Mouse (Mus musculus): ENCODE results near the gene Insrr. TPM values are rescaled to one million over a fixed set of nuclear protein-coding genes. Genes with fewer than 3 reads are reported as not detected.

The Insrr gene
- polyA plus RNA-seq, 1 experiment from 2014 or later: 1.5 TPM

DNA sequence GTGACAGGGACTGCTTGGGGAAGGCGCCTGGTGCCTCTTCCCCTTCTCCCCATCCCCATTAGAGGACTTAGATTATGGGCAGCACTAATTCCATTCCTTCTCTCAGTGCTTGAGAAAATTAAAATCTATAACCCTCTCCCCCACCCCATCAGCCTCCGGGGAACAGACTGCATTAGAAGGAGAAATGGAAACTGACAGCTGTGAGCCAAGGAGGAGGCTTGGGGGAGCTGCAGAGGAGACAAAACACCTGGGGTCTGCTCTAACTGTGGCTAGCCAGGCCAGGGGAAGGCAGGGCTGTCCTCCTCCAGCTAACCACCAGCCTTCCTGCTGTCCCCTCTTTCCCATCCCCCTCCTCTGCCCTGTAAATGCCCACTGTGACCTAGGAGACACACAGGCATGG, 17.7 kb upstream of the Insrr start:
- Histone ChIP-seq H3K4me1 (peaks cover 19% of the 10 kb centered on the region), H3K36me3 (no peaks in the 10 kb centered on the region), H3K27me3 (peaks cover 39% of the 10 kb centered on the region), H3K4me2 (no peak overlapping the region), H3K9me3 (replicated peaks) (no peaks in the 10 kb centered on the region), H3K4me3 (replicated peaks) (no peak overlapping the region), H3K9ac (no peak overlapping the region), H3K27ac (no peak overlapping the region)
- no peak for ATAC-seq (replicated peaks; ENCODE audit: low FRiP score)
- WGBS: 25% methylated on average over 2 of the region's 2 CpGs

DNA sequence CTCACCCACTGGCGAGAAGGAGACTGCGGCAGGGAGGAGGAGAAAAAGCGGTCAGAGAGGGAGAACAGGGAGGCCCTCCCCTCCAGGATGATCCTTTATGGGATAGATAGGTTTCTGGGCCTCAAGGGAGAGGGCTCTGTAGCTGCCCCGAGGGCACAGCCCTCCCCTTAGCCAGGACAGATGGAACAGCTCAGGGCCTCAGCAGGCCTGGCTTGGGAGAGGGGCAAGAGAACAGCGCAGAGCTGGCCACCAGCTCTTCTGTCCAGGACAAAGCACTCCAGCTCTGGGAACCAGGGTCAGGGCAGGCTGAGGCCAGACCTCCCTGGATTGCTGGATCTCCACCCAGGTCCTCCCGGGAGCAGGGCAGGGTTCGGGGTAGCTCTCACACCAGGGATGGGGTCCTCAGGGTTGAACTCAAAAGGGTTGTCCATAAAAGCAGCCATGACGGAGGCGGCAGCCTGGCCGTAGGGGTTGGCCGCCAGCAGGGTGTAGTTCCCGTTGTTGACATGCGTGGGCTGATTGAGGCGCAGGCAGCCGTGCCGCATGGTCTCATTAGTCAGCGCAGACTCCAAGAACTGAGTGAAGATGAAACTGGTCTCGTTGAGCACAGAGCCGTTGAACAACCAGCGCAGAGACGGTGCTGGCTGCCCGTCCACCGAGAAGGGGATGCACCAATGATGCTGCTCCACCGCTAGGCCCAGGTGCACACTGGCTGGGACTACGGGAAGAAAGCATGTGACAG, 13.3 kb upstream of the Insrr start:
- Histone ChIP-seq H3K4me1 (peaks cover 18% of the 10 kb centered on the region), H3K9ac (no peak overlapping the region), H3K9me3 (replicated peaks) (no peaks in the 10 kb centered on the region), H3K36me3 (no peaks in the 10 kb centered on the region), H3K27me3 (peaks cover 17% of the 10 kb centered on the region), H3K4me3 (replicated peaks) (no peak overlapping the region), H3K27ac (peak overlapping the region; percentile 30), H3K4me2 (peak overlapping the region; percentile 0; the same call in 1 of the 2 replicates)
- peak; percentile 50 for ATAC-seq (replicated peaks; ENCODE audit: low FRiP score)
- 71% methylated on average over 25 of the region's 25 CpGs for WGBS

DNA sequence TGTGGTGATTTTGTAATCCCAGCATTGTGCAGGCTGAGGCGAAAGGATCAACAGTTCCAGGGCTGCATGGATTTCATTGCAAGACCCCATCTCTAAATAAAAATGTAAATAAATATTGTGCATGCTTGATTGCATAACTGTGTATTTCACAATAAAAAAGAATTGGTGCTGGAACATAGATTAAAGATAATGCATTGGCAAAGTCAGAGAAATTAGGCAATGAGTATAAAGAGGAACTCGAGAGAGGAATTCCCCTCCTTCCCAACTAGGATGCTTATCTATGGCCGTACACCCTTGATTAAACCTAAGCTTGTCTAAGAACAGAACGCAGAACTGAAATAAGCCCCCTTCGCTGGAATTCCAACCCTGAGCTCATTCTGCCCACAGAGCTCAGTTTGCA, 11.6 kb upstream of the Insrr start:
- Histone ChIP-seq H3K4me3 (replicated peaks) (no peak overlapping the region), H3K27me3 (0 out of 2 replicates have a peak, but pooled peaks cover under 1% of the 10 kb centered on the region), H3K27ac (0 out of 2 replicates have a peak overlapping the region, but pooled peaks have one; percentile 8), H3K9ac (no peak overlapping the region), H3K9me3 (replicated peaks) (no peaks in the 10 kb centered on the region), H3K4me2 (no peak overlapping the region), H3K4me1 (peaks cover 18% of the 10 kb centered on the region), H3K36me3 (no peaks in the 10 kb centered on the region)
- no peak for ATAC-seq (replicated peaks; ENCODE audit: low FRiP score)
- WGBS: 62% methylated on average over 5 of the region's 5 CpGs

DNA sequence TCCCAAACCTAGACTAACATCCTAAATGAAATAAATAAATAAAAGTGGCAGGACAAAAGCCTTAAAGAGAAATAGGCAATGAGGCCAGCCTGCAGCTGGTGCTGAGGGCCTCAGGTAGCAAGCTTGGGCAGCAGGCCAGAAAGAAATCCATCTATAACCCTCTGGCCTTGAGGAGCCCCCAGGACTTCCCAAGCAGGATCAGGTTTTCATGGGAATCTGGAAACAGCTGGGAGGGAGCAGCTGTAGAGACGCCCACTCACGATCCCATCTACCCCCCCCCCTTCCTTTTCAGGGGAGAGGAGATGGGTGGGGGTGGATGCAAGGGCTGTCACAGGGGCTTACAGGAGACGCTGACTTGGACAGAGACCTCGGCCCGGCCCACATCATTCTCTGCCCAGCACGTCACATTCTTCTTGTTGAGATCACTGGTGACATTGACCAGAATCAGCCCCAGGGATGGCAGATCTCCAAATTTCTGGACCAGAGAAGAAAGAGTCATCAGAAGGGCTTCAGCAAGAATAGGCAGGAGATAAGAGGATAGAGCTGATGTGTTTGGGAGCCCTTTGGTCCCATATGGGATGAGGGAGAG, 11.0 kb upstream of the Insrr start:
- 31% methylated on average over 6 of the region's 6 CpGs for WGBS
- H3K27ac ChIP-seq: 0 out of 2 replicates have a peak overlapping the region, but pooled peaks have one; percentile 8
- no peak overlapping the region for H3K9ac ChIP-seq
- H3K27me3 ChIP-seq: peaks cover 2% of the 10 kb centered on the region
- peaks cover 19% of the 10 kb centered on the region for H3K4me1 ChIP-seq
- H3K9me3 ChIP-seq (replicated peaks): no peaks in the 10 kb centered on the region
- H3K4me2 ChIP-seq: no peak overlapping the region
- no peaks in the 10 kb centered on the region for H3K36me3 ChIP-seq
- no peak; the same call in 1 of the 2 replicates for ATAC-seq (replicated peaks; ENCODE audit: low FRiP score)
- no peak overlapping the region for H3K4me3 ChIP-seq (replicated peaks)

DNA sequence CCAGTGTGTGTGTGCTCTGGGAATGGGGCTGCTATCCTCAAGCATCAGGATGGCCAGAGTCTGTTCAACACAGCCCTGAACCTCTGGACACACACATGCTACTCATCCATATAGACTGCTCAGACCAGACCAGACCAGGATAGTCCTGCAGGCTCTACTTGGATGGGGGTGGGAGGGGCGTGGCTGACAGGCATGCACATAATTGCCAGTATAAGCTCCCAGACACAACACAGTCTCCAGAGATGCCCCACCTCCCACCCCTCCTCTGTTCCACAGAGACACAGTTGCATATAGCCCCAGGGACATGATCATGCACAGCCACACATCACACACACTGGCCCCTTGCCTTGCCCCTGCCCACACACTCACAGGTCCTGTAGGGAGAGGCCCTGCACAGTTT, 7.5 kb upstream of the Insrr start:
- Histone ChIP-seq H3K4me2 (no peak overlapping the region), H3K36me3 (no peaks in the 10 kb centered on the region), H3K9me3 (replicated peaks) (no peaks in the 10 kb centered on the region), H3K9ac (no peak overlapping the region), H3K4me3 (replicated peaks) (no peak overlapping the region), H3K4me1 (peaks cover 22% of the 10 kb centered on the region), H3K27ac (no peak overlapping the region), H3K27me3 (peaks cover 37% of the 10 kb centered on the region)
- 0 out of 2 replicates have a peak, but pooled peaks have one; percentile 26 for ATAC-seq (replicated peaks; ENCODE audit: low FRiP score)
- WGBS: 60% methylated on average over 1 of the region's 1 CpGs

DNA sequence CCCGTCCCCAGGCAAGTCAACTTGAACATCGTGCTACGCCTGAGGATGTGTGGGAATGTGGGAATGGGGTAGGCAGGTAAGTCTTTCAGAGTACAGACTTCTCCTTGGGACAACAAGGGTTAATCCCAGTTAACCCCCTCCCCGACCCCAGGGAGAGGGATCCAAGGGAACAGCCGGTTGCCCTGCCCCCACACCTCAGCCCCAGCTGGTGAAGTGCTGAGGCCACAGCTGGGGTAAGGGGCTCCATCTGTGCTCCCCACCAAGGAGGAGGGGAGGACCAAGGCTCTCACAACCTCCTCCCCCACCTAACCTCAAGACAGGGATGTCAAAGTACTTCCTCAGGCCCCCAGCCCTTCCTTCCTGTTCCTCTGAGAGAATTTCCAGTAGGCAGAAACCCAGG, 7.0 kb upstream of the Insrr start:
- 25% methylated on average over 5 of the region's 5 CpGs for WGBS
- Histone ChIP-seq H3K27me3 (peaks cover 42% of the 10 kb centered on the region), H3K4me3 (replicated peaks) (no peak overlapping the region), H3K27ac (no peak overlapping the region), H3K9ac (no peak overlapping the region), H3K9me3 (replicated peaks) (no peaks in the 10 kb centered on the region), H3K4me2 (no peak overlapping the region), H3K4me1 (peaks cover 28% of the 10 kb centered on the region), H3K36me3 (no peaks in the 10 kb centered on the region)
- no peak for ATAC-seq (replicated peaks; ENCODE audit: low FRiP score)

DNA sequence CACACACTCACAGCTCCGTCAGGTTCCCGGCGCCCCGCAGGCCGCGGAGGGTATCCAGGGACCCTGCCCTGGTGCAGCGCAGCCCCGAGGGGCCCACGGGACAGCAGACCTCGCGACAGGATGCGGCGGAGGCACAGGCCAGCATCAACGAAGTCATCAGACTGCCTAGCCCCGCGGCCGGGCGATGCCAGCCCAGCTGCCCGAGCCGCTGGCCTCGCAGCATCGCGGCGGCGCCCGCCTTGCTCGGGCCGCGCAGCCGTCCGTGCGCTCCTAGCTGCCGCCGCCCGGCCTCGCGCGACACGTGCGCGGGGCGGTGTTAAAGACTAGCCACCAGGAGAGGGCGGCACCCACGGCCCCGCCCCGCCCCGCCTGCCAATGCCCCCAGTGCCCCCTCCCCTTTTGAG, 1.8 kb upstream of the Insrr start, which contains the start of gene Ntrk1:
Gene Ntrk1 (minus strand): TSS at position 241 of the 404 bp plus-strand sequence.
- H3K9ac ChIP-seq: no peak within 1 kb of the TSS
- WGBS: under 1% methylated on average over 27 of the region's 47 CpGs

DNA sequence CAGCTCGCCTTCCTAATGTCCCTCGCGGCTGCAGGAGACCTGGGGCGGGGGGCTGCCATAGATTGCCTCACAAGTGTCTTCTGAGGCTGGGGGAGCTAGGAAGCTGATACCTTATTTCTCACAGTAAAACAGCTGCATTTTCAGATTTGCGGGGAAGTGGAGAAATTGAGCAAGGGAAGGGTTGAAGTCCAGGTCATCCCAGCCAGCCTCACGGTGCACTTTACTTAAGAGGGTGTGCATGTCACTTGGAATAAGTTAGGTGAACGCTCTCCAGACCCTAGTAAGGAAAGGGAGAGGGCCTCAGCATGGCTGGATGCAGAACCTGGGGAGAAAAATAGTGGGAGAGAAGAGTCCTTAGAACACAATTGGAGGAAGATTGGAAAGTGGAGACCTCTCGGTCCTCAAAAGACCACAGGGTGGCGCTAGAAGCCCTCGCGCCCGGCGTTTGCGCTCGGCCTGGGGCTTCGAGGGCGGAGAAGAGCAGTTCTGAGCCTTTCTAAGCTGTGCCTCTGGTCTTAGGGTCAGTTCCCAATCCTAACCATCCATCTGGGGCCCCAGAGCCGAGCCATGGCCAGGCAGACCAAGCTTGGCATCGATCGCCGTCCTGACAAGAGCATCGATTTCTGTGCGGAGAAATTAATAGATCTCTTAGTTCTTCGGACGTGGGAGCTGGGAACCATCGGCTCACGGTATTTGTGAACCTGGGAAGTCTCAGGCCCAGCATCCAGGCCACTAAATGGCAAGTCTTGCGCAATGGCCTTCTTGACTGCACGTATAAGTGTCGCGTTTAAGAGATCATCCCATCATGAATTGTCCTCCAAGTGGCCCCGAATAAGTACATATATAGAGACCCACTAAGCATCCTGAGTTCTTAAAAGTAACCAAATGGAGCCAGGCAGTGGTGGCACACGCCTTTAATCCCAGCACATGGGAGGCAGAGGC, 1.1 kb upstream of the Insrr start:
- Histone ChIP-seq H3K4me2 (peak overlapping the region; percentile 60), H3K27me3 (peaks cover 99% of the 10 kb centered on the region), H3K4me1 (peaks cover 43% of the 10 kb centered on the region), H3K4me3 (replicated peaks) (peak overlapping the region; percentile 38), H3K27ac (no peak overlapping the region), H3K9me3 (replicated peaks) (no peaks in the 10 kb centered on the region), H3K9ac (no peak overlapping the region), H3K36me3 (no peaks in the 10 kb centered on the region)
- no peak for ATAC-seq (replicated peaks; ENCODE audit: low FRiP score)
- 17% methylated on average over 33 of the region's 33 CpGs for WGBS

More for the DNA sequence above, 1.8 kb upstream of the Insrr start, which contains the start of gene Ntrk1:
- peak within 1 kb of the TSS; percentile 38 for H3K4me3 ChIP-seq (replicated peaks)
- no peaks in the 10 kb centered on the region for H3K36me3 ChIP-seq
- H3K4me2 ChIP-seq: peak within 1 kb of the TSS; percentile 60
- H3K4me1 ChIP-seq: peaks cover 45% of the 10 kb centered on the region
- H3K9me3 ChIP-seq (replicated peaks): no peaks in the 10 kb centered on the region
- H3K27ac ChIP-seq: no peak within 1 kb of the TSS
- ATAC-seq (replicated peaks; ENCODE audit: low FRiP score): peak; percentile 58
- H3K27me3 ChIP-seq: peaks cover 93% of the 10 kb centered on the region

DNA sequence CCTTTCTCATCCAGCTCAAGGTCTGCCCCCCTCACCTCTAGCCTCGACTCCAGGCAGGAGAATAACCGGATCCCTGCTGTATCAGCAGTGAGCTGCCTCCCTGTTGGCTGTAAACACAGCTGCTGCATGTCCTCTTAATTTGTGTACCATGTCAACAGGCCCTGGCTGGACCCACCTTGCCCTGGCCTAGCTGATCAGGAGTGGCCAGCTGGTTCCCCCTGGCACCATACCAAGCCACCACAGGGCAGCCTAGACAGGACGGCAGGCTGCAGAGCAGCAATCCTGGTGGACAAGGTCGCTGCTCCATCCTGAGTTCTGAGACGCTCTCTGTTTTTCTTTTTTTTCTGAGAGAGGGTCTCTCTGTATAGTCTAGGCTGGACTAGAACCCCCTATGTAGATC, 4.9 kb downstream of the Insrr start:
- peaks cover 24% of the 10 kb centered on the region for H3K4me1 ChIP-seq
- H3K9me3 ChIP-seq (replicated peaks): no peaks in the 10 kb centered on the region
- no peak overlapping the region for H3K9ac ChIP-seq
- no peak overlapping the region for H3K27ac ChIP-seq
- no peak overlapping the region for H3K4me2 ChIP-seq
- H3K27me3 ChIP-seq: peaks cover 99% of the 10 kb centered on the region
- ATAC-seq (replicated peaks; ENCODE audit: low FRiP score): no peak
- 55% methylated on average over 5 of the region's 5 CpGs for WGBS
- H3K36me3 ChIP-seq: no peaks in the 10 kb centered on the region
- no peak overlapping the region for H3K4me3 ChIP-seq (replicated peaks)

DNA sequence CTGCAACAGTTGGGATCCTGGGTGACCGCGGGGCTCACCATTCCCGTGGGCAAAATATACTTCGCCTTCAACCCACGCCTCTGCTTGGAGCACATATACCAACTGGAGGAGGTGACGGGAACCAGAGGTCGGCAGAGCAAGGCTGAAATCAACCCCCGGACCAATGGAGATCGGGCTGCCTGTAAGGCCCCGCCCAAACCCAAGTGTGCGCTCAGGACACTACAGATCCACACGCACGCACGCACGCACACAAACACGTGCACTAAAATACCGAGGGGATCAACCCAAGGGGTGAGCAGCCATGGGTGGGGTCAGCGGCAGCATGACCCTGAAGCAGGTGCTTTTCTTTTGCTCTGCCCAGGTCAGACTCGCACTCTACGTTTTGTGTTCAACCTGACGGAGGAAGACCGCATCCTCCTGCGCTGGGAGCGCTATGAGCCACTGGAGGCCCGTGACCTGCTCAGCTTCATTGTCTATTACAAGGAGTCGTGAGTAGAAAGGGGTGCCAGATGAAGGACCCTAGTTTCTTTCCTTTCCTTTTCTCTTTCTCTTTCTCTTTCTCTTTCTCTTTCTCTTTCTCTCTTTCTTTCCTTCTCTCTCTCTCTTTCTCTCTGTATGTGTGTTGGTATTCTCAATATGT, 7.4 kb downstream of the Insrr start:
- Histone ChIP-seq H3K27ac (no peak overlapping the region), H3K4me1 (peaks cover 10% of the 10 kb centered on the region; the same call in 1 of the 2 replicates), H3K27me3 (peaks cover 99% of the 10 kb centered on the region), H3K4me2 (peak overlapping the region; percentile 61), H3K4me3 (replicated peaks) (peak overlapping the region; percentile 32), H3K36me3 (no peaks in the 10 kb centered on the region), H3K9ac (no peak overlapping the region), H3K9me3 (replicated peaks) (no peaks in the 10 kb centered on the region)
- ATAC-seq (replicated peaks; ENCODE audit: low FRiP score): no peak
- 2% methylated on average over 26 of the region's 26 CpGs for WGBS

DNA sequence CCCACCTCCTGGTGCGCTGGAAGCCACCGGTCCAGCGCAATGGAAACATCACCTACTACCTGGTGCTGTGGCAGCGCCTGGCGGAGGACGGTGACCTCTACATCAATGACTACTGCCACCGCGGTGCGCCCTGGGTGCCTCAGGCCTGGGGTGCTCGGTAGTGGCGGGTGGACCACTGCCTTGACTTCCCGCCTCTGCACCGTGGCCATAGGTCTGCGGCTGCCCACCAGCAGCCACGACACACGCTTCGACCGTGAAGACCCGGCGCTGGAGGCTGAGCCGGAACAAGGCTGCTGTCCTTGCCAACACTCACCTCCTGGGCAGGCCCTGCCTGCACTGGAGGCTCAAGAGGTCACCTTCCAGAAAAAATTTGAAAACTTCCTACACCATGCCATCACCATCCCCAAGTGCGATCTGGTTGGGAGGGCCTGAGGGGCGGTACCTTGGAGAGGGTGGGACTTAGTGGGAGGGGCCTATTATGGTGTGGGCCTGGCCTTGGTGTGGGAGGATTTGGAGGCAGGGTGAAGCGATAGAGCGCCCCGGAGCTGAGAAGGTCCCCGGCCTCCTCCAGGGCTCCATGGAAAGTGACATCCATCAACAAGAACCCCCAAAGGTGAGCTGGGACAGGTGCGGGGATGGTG, 12.7 kb downstream of the Insrr start:
- WGBS: 7% methylated on average over 28 of the region's 28 CpGs
- Histone ChIP-seq H3K9ac (peak overlapping the region; percentile 8; the same call in 1 of the 2 replicates), H3K4me2 (peak overlapping the region; percentile 58), H3K27ac (no peak overlapping the region), H3K4me3 (replicated peaks) (peak overlapping the region; percentile 31), H3K36me3 (no peaks in the 10 kb centered on the region), H3K4me1 (peaks cover 10% of the 10 kb centered on the region), H3K27me3 (peaks cover 87% of the 10 kb centered on the region), H3K9me3 (replicated peaks) (no peaks in the 10 kb centered on the region)
- ATAC-seq (replicated peaks; ENCODE audit: low FRiP score): peak; percentile 77

Data from kidney, embryonic 15.5 days (tissue).